Mouse (Mus musculus) kidney, adult 2 months (tissue): Measurements from ENCODE around the gene Cdkn3. TPM values are rescaled to one million over a fixed set of nuclear protein-coding genes. Genes with fewer than 3 reads are reported as not detected.
A peak's percentile ranks its signal among the peaks of the same experiment; 100 is the strongest.
"Not testable (repeated sequence)": the region's sequence is repeated elsewhere in the genome, so short reads cannot be mapped to it uniquely, and the experiment has no call there.

ENCODE experiments used
- DNase-seq: peaks from one replicate; pipeline ENCODE4 v3.0.0; 2021
- H3K27ac ChIP-seq: fragments of 200-500 bp; 2 replicates; pipeline ENCODE4 v1.5.1; 2012; ENCODE audit warnings: low read depth, low read length, control low read depth, inconsistent platforms; ENCODE audit not compliant: insufficient read depth
- H3K27me3 ChIP-seq: fragments of 200-500 bp; replicated peaks from 2 replicates; pipeline ENCODE4 v1.6.1; 2012; ENCODE audit warnings: mild to moderate bottlenecking, moderate library complexity, low read length, inconsistent platforms; ENCODE audit not compliant: control insufficient read depth, insufficient read depth
- H3K36me3 ChIP-seq: fragments of 200-500 bp; 2 replicates; pipeline ENCODE4 v1.6.1; 2012; ENCODE audit warnings: mild to moderate bottlenecking, moderate library complexity, low read length, inconsistent platforms; ENCODE audit not compliant: control insufficient read depth, insufficient read depth
- H3K4me1 ChIP-seq: fragments of 200-500 bp; 2 replicates; pipeline ENCODE4 v1.6.1; 2011; ENCODE audit warnings: low read length; ENCODE audit not compliant: control insufficient read depth, insufficient read depth
- H3K4me3 ChIP-seq: fragments of 200-500 bp; 2 replicates; pipeline ENCODE4 v1.5.1; 2011; ENCODE audit warnings: mild to moderate bottlenecking, low read depth, low read length, control low read depth; ENCODE audit not compliant: insufficient read depth
- CTCF ChIP-seq: fragments of 200-500 bp; conservative IDR thresholded peaks from 2 replicates; pipeline ENCODE4 v1.5.1; 2011; ENCODE audit warnings: low read depth, mild to moderate bottlenecking, control low read depth, low read length, moderate library complexity, mixed read lengths; ENCODE audit not compliant: insufficient read depth, insufficient read length
- POLR2A ChIP-seq: fragments of 200-500 bp; IDR thresholded peaks from one replicate; pipeline ENCODE4 v1.6.1; 2011; ENCODE audit warnings: low read depth, low read length, control low read depth
- WGBS: fragments of 180-500 bp; shearing (Covaris S2); methylation state at CpG from one replicate; pipeline ENCODE4 v1.1.7; 2018; 5-methylcytosine and 5-hydroxymethylcytosine counted together
- polyA plus RNA-seq: library from polyadenylated mRNA; depleted of rRNA; stranded (reverse); fragments of >200 nt; gene quantifications from 2 replicates; pipeline ENCODE4 v1.2.3, GENCODE M21; 2012

The Cdkn3 gene
- polyA plus RNA-seq, 1 experiment: 0.31 TPM

- 73% methylated on average over 14 of the region's 14 CpGs for WGBS
- TF ChIP-seq CTCF (no peak), POLR2A (no peak)
- H3K4me3 ChIP-seq: no peak overlapping the region
- no peaks in the 10 kb centered on the region for H3K27me3 ChIP-seq
- H3K27ac ChIP-seq: no peak overlapping the region
- no peaks in the 10 kb centered on the region for H3K36me3 ChIP-seq
- DNase-seq: peak; percentile 70
- no peaks in the 10 kb centered on the region for H3K4me1 ChIP-seq
Measured at GRCm38 (mm10) chr14:46734761-46735455, 25.4 kb upstream of the Cdkn3 start.

DNA sequence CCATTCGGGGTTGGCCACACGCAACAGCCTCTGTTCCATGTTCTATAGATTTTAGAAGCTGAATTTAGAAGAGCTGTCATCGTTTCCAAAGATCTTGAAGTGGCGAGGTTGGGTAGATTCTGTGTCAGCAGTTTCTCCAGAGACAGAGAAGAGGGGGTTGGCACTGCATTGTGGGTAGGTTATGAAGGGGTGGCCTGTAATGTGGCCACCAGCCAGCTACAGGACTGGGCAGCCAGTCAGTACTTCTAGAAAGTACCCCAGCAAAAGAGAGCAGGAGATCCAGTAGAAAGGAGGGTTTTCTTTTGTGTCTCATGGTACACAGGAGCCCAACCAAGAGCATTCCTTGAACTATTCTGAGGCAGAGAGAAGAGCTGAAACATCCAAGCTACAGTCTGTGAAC lies 24.0 kb upstream of the Cdkn3 start:
- DNase-seq: no peak
- Histone ChIP-seq H3K27me3 (no peaks in the 10 kb centered on the region), H3K27ac (no peak overlapping the region), H3K36me3 (no peaks in the 10 kb centered on the region), H3K4me1 (no peaks in the 10 kb centered on the region), H3K4me3 (no peak overlapping the region)
- WGBS: 85% methylated on average over 4 of the region's 4 CpGs
- TF ChIP-seq CTCF: no peak
- TF ChIP-seq POLR2A: no peak

DNA sequence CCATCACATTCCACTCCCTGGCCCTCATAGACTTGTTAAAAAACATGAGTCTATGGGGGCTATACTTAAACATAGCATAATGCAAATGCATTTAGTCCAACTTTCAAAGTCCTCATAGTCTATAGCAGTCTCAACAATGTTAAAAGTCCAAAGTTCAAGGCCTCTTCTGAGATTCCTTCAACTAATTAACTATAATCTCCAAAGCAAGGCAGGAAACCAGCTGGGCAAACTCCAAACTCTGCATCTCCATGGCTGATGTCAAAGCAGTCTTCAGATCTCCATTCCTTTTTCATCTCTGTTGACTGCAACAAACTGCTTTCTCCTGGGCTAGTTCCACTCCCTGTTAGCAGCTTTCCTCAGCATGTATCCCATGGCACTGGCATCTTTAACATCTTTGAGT lies 23.0 kb upstream of the Cdkn3 start:
- not testable (repeated sequence) for H3K27me3 ChIP-seq, H3K36me3 ChIP-seq, H3K4me1 ChIP-seq, H3K27ac ChIP-seq, H3K4me3 ChIP-seq
- peak; percentile 66 for DNase-seq

- no peak for DNase-seq
Measured at GRCm38 (mm10) chr14:46742674-46743073, 17.7 kb upstream of the Cdkn3 start.

DNA sequence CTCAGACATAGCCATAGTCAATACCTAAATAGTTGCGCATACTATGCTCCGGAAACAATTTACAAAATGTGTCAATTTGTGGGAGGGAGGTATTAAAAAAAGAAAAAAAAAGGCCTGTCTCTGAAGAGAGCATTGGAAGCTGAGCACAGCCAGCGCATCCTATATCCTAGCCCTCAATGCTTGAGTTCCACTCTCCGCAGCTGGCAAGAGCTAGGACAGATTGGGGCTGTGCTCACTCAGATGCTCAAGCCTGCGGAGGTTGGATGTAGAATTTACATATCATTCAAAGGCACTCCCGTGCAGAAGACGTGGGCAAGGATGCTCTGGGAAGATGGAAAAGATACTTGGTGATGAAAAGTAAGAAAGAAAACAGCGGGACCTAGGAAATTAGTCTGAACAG lies 14.9 kb upstream of the Cdkn3 start:
- Histone ChIP-seq H3K4me1 (no peaks in the 10 kb centered on the region), H3K27ac (no peak overlapping the region), H3K36me3 (no peaks in the 10 kb centered on the region), H3K4me3 (no peak overlapping the region), H3K27me3 (no peaks in the 10 kb centered on the region)
- no peak for TF ChIP-seq POLR2A
- TF ChIP-seq CTCF: no peak
- DNase-seq: no peak
- 93% methylated on average over 8 of the region's 8 CpGs for WGBS

More at GRCm38 (mm10) chr14:46742674-46743073, 17.7 kb upstream of the Cdkn3 start:
- 95% methylated on average over 2 of the region's 2 CpGs for WGBS
- Histone ChIP-seq H3K27me3 (no peaks in the 10 kb centered on the region), H3K4me3 (no peak overlapping the region), H3K27ac (no peak overlapping the region), H3K36me3 (no peaks in the 10 kb centered on the region), H3K4me1 (no peaks in the 10 kb centered on the region)
- TF ChIP-seq POLR2A: no peak
- TF ChIP-seq CTCF: no peak

DNA sequence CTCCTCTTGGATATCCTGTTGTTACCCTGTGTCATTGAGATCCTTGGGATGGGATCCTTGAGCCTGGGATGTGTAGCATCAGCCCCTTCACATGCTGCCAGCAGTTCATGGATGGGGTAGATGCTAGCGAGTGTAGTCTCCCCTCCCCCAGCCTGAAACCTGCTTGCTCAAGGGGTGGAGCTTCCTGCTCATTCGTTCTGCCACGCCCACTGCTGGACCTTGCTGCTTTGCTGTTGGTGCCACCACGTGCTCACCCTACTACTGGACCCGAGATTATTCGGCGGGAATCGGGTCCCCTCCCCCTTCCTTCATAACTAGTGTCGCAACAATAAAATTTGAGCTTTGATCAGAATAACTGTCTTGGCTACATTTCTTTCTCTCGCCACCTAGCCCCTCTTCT lies 6.0 kb upstream of the Cdkn3 start:
- WGBS: 65% methylated on average over 9 of the region's 10 CpGs
- not testable (repeated sequence) for H3K27me3 ChIP-seq, H3K27ac ChIP-seq, H3K4me3 ChIP-seq, H3K4me1 ChIP-seq, H3K36me3 ChIP-seq
- peak; percentile 30 for DNase-seq

DNA sequence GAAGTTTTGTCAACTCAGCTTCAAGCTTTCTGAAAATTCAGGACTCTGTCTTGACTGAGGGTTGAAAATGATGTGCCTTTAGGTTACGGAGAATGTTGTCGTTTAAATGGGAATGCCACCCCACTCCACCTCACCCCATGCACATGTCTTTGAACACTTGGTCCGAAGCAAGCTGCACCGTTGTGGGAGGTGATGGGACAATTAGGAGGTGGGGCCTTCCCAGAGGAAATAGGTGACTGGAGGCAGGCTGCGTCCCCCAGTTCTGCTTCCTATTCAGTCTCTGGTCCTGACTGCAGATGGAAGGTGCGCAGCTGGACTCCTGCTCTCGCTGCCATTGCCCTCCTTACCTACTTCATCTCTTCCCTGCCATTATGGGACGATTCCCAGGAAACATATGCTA lies 4.5 kb upstream of the Cdkn3 start:
- no peak for TF ChIP-seq CTCF
- TF ChIP-seq POLR2A: no peak
- no peak for DNase-seq

DNA sequence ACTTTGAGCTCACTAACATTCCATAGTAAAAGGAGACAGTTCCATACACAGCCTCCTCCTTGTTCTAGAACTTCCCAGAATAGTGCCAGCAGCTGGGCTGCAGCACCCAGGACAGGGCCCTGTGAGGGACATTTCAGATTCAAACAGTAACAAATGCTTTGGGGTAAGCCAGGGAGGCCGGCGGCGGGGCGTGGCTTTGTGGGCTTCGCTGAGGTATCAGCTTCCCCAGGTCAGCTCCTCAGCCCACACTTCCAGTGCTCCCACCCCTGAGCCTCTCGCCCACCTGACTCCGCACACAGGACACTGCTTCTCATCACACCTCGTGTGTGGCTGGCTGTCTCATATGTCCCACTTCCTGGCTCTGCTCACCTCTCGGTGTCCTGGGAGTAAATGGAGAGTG lies 2.6 kb upstream of the Cdkn3 start:
- Histone ChIP-seq H3K27ac (no peak overlapping the region), H3K4me3 (no peak overlapping the region), H3K27me3 (no peaks in the 10 kb centered on the region), H3K4me1 (no peaks in the 10 kb centered on the region), H3K36me3 (no peaks in the 10 kb centered on the region)
- DNase-seq: no peak
- WGBS: 53% methylated on average over 9 of the region's 9 CpGs
- no peak for TF ChIP-seq CTCF
- TF ChIP-seq POLR2A: no peak

More for the DNA sequence above, 4.5 kb upstream of the Cdkn3 start:
- WGBS: 90% methylated on average over 8 of the region's 8 CpGs
- H3K27me3 ChIP-seq: no peaks in the 10 kb centered on the region
- no peaks in the 10 kb centered on the region for H3K36me3 ChIP-seq
- H3K27ac ChIP-seq: no peak overlapping the region
- H3K4me3 ChIP-seq: no peak overlapping the region
- H3K4me1 ChIP-seq: no peaks in the 10 kb centered on the region
